Mouse (Mus musculus) Patski (cell line): ENCODE measurements around the gene March10. TPM values are rescaled to one million over a fixed set of nuclear protein-coding genes. Genes with fewer than 3 reads are reported as not detected.

ENCODE experiments used
- ATAC-seq: fragments of 100-300 bp; one replicate; pipeline ENCODE4 v1.8.0; 2021
- CTCF ChIA-PET: fragments of 350-600 bp; sonication (Branson Sonifier 250); formaldehyde crosslinking; loops from one replicate; lab custom pipeline; 2022; ENCODE audit warnings: inconsistent platforms; lab: Charles Lee
- POLR2A ChIA-PET: fragments of 350-600 bp; sonication (Branson Sonifier 250); formaldehyde crosslinking; loops from one replicate; lab custom pipeline; 2022; ENCODE audit warnings: antibody characterized with exemption, inconsistent platforms; lab: Charles Lee
- DNase-seq: peaks from one replicate; pipeline ENCODE4 v3.0.0-alpha.2; 2011; ENCODE audit warnings: low read depth, low spot score
- H3K27me3 ChIP-seq: fragments of 371-371 bp; one replicate; pipeline ENCODE4 v1.5.1; 2021
- CTCF ChIP-seq: fragments of 100-300 bp; IDR thresholded peaks from one replicate; pipeline ENCODE4 v1.5.1; 2021
- in situ Hi-C: fragments of 300-500 bp; cut with MboI; formaldehyde crosslinking; loops from 3 replicates; pipeline ENCODE4 v1.11.1; 2018; ENCODE audit warnings: low pct_unique_long_range_greater_than_20kb, mixed read lengths
- polyA plus RNA-seq: library from polyadenylated mRNA; unstranded; gene quantifications from one replicate; pipeline ENCODE4 v1.2.3, GENCODE M21; 2021

The March10 gene
- 0.06 TPM for polyA plus RNA-seq

DNA sequence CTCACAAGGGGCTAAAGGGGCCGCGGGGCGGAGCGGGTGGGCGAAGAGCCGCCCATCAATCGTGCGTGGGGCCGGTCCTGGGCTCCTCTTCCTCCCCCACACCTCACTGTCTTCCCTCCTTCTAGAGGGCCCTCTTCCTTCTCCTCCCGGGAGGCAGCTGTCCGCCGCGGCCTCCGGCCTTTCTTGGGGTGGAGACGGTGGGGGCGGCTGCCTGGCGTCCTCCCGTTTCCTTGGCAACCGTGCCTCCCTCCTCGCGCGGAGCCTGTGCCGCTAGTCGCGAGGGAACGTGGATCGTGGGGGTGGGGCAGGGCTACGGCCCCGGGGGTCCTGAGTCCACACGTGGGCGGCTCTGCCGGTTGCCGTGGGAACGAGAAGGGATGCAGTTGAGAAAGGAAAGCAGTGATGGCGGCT, at the start of gene March10:
TSS of gene March10 (minus strand) at position 239 of the 411 bp plus-strand sequence.
- DNase-seq: no peak
- in situ Hi-C loops: no loop called here
- ChIA-PET POLR2A (no interaction called here), CTCF (interaction anchor here (1.3 kb wide), 1 partner anchor 9 kb away, joined by 4 read pairs; no protein-coding TSS in a partner anchor)
- H3K27me3 ChIP-seq: no peaks in the 10 kb centered on the region
- no peak for TF ChIP-seq CTCF
- ATAC-seq: no peak

DNA sequence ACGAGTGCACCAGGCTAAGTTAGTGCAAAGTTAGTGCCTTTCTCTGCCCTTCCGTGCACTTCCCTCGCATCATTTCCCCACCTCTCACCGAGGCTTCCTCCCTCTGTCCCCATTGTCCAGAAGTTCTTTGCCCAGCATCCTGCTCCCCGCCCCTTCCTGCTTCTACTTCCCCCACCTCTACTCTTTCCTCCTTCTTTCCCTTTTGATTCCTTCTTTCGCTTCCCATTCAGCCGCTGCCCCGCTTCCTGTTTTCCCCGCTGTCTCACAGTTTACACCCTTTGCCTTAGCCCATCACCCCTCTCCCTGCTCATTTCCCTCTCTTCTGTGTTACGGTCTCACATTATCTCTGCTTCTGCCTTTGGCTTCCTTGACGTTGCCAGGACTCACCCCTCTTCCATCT, 49.8 kb upstream of the March10 start:
- ATAC-seq (no peak), DNase-seq (no peak)
- TF ChIP-seq CTCF: no peak
- in situ Hi-C loops: no loop called here
- CTCF ChIA-PET: no interaction called here
- POLR2A ChIA-PET: no interaction called here
- H3K27me3 ChIP-seq: no peaks in the 10 kb centered on the region

DNA sequence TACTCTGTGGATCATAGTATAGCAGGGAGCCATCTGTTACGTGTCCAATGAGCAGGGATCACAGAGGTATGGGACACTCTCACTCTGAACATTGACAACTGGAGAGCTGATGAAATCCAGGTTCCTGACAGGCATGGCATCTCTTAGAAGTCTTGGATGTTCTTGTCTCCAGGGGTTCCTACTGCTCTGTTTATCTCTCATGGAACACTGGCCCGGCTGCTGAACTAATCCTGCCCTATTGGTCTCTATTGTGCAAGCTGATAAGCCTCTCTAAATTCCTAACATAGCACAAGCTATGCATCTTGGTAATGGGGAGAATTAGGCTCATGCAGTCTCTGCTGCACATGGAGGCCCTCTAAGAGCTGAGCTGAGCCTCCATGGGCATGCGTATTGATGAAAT, 48.5 kb upstream of the March10 start:
- in situ Hi-C loops: no loop called here
- no peak for TF ChIP-seq CTCF
- no peak for DNase-seq
- no peaks in the 10 kb centered on the region for H3K27me3 ChIP-seq
- ChIA-PET CTCF (no interaction called here), POLR2A (no interaction called here)
- no peak for ATAC-seq

DNA sequence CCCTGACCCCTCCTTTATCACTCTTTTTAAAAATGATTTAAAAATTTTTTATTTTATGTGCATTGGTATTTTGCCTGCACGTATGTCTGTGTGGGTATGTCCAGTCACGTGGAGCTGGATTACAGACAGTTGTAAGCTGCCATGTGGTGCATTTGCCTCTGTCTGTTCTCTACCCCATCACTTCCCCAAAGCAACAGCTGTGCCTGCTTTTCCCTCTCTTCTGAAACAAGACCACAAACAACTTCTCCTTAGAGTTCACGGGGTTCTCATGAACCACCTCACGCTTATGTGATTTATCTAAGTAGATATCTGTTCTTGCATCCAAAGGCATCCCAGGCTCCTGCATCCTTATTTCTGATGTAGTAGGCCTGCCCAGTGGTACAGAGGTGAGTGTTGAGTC, 45.8 kb upstream of the March10 start:
- TF ChIP-seq CTCF: no peak
- POLR2A ChIA-PET: no interaction called here
- DNase-seq (no peak), ATAC-seq (no peak)
- CTCF ChIA-PET: no interaction called here
- H3K27me3 ChIP-seq: no peaks in the 10 kb centered on the region
- in situ Hi-C loops: no loop called here

DNA sequence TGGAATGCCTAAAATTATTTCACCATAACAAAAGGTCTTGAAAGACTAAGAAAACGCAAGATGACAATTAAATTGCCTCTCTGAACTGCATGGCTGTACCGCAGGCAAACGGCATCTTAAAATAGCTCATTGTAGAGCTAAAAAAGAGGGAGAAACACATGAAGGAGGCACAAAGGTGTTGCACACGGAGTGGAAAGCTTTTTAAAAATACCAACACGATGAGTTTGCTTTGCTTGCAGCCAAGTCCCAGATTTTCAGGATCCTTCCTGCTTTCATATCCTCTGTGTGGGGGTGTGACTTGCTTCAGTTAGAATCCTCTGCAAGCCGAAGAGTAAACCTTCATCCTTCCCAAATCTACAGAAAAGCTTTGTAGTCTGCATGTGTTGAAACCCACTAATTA, 41.0 kb upstream of the March10 start:
- POLR2A ChIA-PET: interaction anchor here (0.5 to 0.7 kb wide), 2 partner anchors 16 to 626 kb away, joined by 4 to 5 read pairs; no protein-coding TSS in a partner anchor
- DNase-seq (no peak), ATAC-seq (no peak)
- TF ChIP-seq CTCF: no peak
- in situ Hi-C loops: no loop called here
- H3K27me3 ChIP-seq: peaks cover 3% of the 10 kb centered on the region
- CTCF ChIA-PET: interaction anchor here (1.5 kb wide), 1 partner anchor 11 kb away, joined by 5 read pairs; no protein-coding TSS in a partner anchor

DNA sequence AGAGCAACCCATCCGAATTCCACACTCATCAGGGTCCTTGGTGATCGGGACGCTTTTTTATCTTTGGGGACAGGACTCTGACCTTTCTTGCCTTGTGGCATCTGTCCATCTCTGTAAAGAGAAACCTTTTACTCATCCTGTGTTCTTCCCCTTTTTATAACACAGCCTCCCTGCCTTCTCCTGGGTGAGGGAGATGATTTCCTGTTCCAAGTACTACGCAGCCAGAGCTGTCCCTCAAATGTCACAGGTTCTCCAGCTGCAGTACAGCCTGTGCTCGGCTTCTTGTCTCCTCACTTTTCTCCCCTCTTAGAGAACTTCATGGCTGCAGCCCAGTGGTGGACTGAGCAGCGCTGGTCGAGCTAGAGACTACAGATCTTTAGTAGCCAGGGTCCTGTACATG, 40.1 kb upstream of the March10 start:
- in situ Hi-C loops: no loop called here
- POLR2A ChIA-PET: no interaction called here
- DNase-seq: no peak
- peaks cover 3% of the 10 kb centered on the region for H3K27me3 ChIP-seq
- TF ChIP-seq CTCF: no peak
- CTCF ChIA-PET: no interaction called here
- ATAC-seq: no peak

DNA sequence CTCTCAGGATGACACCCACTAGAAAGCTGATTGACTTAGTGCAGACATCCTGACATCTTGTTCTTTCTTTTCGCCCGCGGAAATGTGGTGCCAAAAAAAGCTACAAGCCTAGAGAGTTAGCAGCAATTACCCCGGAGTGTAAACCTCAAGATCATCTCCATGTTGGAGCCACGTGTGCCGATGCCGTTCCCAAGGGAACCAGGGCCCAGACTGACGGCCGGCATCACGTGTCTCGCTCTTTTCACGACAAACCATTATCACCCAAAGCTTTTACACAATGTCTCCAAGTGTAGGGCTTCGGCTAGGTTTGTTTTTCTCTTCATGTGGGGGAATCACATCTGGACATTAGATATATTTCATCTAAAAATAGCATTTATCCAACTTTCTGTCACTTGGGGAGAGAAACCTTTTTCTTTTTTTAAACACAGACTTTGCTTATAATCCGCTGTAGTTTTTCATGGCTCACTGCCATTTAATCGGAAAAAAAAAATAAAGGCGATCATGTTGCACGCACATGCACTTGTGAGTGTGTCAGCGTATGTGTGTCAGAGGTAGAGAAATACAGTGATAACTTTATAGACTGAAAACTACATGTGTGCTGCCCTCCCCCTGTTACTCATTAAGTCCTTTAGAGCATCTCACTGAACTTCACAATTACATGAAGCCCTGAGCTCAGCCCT, 39.2 kb upstream of the March10 start:
- H3K27me3 ChIP-seq: peaks cover 3% of the 10 kb centered on the region
- DNase-seq (no peak), ATAC-seq (no peak)
- ChIA-PET CTCF (no interaction called here), POLR2A (no interaction called here)
- in situ Hi-C loops: no loop called here
- no peak for TF ChIP-seq CTCF

DNA sequence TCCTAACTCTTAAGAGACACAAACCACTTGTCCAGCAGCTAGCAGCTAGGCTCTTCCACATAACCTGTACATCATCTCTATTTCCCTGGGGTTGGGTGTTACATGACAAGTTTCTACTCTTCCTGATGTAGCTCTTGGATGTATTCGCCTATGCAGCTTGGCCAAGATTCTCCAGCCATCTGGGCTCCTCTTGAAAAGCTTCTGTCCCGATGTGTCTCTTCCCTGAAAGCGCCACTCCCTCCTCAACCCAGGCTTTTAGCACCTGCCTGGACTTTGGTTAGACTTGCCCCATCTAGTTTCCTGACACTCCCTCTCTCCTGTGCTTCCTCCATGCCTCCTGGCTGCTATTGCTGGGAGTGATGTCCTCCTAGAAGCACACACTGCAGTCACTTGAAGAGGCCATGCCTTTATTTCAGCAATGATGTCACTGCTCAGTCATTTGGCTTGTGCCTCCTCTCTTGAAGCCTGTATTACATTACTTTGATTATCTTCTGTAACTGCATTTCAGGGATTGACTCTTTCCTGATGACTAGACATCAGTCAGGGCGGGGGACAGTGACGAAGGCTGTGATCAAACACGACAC, 38.3 kb upstream of the March10 start:
- CTCF ChIA-PET: no interaction called here

DNA sequence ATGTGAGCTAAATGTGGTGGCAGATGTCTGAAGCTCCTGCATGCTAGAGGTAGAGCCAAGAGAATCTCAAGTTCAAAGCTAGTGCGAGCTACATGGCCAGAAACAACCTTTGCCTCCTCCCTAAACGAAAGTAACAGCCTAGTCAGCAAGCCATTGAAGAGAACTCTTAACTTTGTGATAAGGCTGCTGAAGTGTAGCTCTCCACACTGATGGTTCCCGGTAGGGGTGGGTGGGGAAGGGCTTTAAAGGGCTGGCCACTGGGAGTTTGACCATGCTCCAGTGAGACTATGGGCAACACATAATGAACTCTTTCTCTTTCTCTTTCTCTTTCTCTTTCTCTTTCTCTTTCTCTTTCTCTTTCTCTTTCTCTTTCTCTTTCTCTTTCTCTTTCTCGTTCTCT, 35.9 kb upstream of the March10 start:
- peaks cover 3% of the 10 kb centered on the region for H3K27me3 ChIP-seq
- ATAC-seq (no peak), DNase-seq (no peak)
- TF ChIP-seq CTCF: no peak
- ChIA-PET CTCF (no interaction called here), POLR2A (interaction anchor here (0.6 kb wide), 1 partner anchor 420 kb away, joined by 3 read pairs; no protein-coding TSS in a partner anchor)
- in situ Hi-C loops: no loop called here

More for the DNA sequence above, 38.3 kb upstream of the March10 start:
- in situ Hi-C loops: no loop called here
- POLR2A ChIA-PET: no interaction called here
- no peak for TF ChIP-seq CTCF
- ATAC-seq: no peak
- no peak for DNase-seq
- H3K27me3 ChIP-seq: peaks cover 3% of the 10 kb centered on the region

DNA sequence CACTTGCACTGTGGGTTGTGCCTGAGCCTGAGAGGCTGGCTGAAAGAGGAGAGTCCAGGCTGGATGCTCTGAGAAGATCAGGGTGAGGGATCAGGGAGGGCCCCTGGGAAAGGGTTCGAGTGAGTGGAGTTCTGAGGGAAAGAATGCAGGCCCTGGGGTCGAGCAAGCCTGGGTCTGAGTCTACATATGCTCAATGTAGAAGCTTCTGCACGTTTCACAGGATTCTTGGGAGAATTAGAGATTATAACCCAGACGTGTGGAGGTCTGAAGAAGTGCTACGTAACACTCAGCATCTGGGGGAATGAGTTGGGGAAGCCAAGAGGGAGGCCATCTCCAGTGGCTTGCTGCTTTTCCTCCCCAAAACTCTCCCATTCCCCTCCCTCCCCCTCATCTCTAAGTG, 34.4 kb upstream of the March10 start:
- in situ Hi-C loops: no loop called here
- DNase-seq (no peak), ATAC-seq (no peak)
- TF ChIP-seq CTCF: no peak
- peaks cover 2% of the 10 kb centered on the region for H3K27me3 ChIP-seq
- ChIA-PET CTCF (interaction anchor here (1.1 kb wide), 1 partner anchor 70 kb away, joined by 3 read pairs; no protein-coding TSS in a partner anchor), POLR2A (no interaction called here)

DNA sequence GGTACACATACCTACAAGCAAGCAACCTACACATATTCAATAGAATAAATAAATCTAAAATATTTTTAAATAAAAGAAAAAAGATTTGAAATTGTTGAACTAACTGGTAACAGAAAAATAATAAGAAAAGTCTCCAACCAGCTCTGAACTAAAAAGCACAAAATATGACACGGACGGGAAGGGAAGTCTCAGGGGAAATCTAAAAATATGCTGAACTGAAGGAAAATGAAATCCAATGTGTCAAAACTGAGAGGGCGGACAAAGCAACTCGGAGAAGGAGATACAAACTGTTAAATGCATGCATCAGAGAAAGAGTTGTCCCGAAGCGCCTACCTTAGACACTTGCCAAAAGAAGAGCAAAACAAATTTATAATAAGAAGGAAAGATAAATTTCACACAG, 28.9 kb upstream of the March10 start:
- DNase-seq (no peak), ATAC-seq (no peak)
- ChIA-PET CTCF (no interaction called here), POLR2A (no interaction called here)
- TF ChIP-seq CTCF: no peak
- no peaks in the 10 kb centered on the region for H3K27me3 ChIP-seq
- in situ Hi-C loops: no loop called here
